Mouse (Mus musculus) liver, postnatal 0 days (tissue): Measurements from ENCODE around the gene Ficd.

Source experiments
- CTCF ChIP-seq: sonication (generic); IDR thresholded peaks from 2 replicates; pipeline ENCODE4 v1.5.1; 2016; ENCODE audit warnings: antibody characterized with exemption, low read depth
- EP300 ChIP-seq: IDR thresholded peaks from 2 replicates; pipeline ENCODE4 v1.6.1; 2016; ENCODE audit warnings: antibody characterized with exemption, low read depth, mild to moderate bottlenecking

GRCm38 (mm10) chr5:113755347-113756030 lies 19.9 kb downstream of the Ficd start:
- TF ChIP-seq CTCF, result no peak
- no peak for TF ChIP-seq EP300
